Mouse (Mus musculus) embryonic fibroblast, embryonic 13.5 days (primary cell): ENCODE results near the gene Glud1.

Experiments
- CTCF ChIP-seq: IDR thresholded peaks from 2 replicates; pipeline ENCODE4 v1.5.1; 2011; ENCODE audit warnings: mild to moderate bottlenecking, control low read depth, low read length, moderate library complexity, borderline replicate concordance; ENCODE audit not compliant: insufficient read depth
- POLR2A ChIP-seq: IDR thresholded peaks from 2 replicates; pipeline ENCODE4 v1.6.1; 2011; ENCODE audit warnings: low read depth, mild to moderate bottlenecking, control low read depth, low read length, moderate library complexity

- TF ChIP-seq CTCF: no peak
- no peak for TF ChIP-seq POLR2A
Measured at GRCm38 (mm10) chr14:34309266-34309665, 1.3 kb upstream of the Glud1 start.
